Mouse (Mus musculus) inflammation-experienced regulatory T-cells, adult 6 months (primary cell): ENCODE data around the gene D5Ertd579e. TPM values are rescaled to one million over a fixed set of nuclear protein-coding genes. Genes with fewer than 3 reads are reported as not detected.

Experiments
- ATAC-seq: one replicate; pipeline ENCODE4 v1.8.0; 2017
- polyA plus RNA-seq, 3 experiments: library from polyadenylated mRNA; unstranded; fragments of 100-300 nt; shearing (Covaris generic); gene quantifications; one replicate each; pipeline ENCODE4 v1.2.1; 2017

D5Ertd579e gene
- polyA plus RNA-seq, 3 experiments from 2014 or later = 18.2 to 32.6 (median 28.6) TPM

GRCm38 (mm10) chr5:36720219-36720618, 24.4 kb upstream of the D5Ertd579e start:
- ATAC-seq = no peak

- ATAC-seq = no peak
Observed at GRCm38 (mm10) chr5:36719601-36720000, 23.8 kb upstream of the D5Ertd579e start.

- no peak for ATAC-seq
Observed at GRCm38 (mm10) chr5:36719135-36719534, 23.3 kb upstream of the D5Ertd579e start.

GRCm38 (mm10) chr5:36717889-36718288, 22.1 kb upstream of the D5Ertd579e start:
- ATAC-seq = no peak

GRCm38 (mm10) chr5:36716816-36717215, 21.0 kb upstream of the D5Ertd579e start:
- ATAC-seq = no peak

GRCm38 (mm10) chr5:36714832-36715231, 19.0 kb upstream of the D5Ertd579e start:
- no peak for ATAC-seq

GRCm38 (mm10) chr5:36713693-36714092, 17.9 kb upstream of the D5Ertd579e start:
- ATAC-seq = no peak

- ATAC-seq = peak; percentile 99
Observed at GRCm38 (mm10) chr5:36712553-36713534, 17.0 kb upstream of the D5Ertd579e start.

- ATAC-seq = no peak
Observed at GRCm38 (mm10) chr5:36711863-36712262, 16.0 kb upstream of the D5Ertd579e start.

GRCm38 (mm10) chr5:36705792-36706191, 10.0 kb upstream of the D5Ertd579e start:
- no peak for ATAC-seq

- no peak for ATAC-seq
Observed at GRCm38 (mm10) chr5:36705390-36705789, 9.6 kb upstream of the D5Ertd579e start.

GRCm38 (mm10) chr5:36704684-36705083, 8.9 kb upstream of the D5Ertd579e start:
- no peak for ATAC-seq

- no peak for ATAC-seq
Observed at GRCm38 (mm10) chr5:36700939-36701620, 5.3 kb upstream of the D5Ertd579e start.

GRCm38 (mm10) chr5:36698689-36699088, 2.9 kb upstream of the D5Ertd579e start:
- ATAC-seq = no peak

GRCm38 (mm10) chr5:36698067-36698670, 2.3 kb upstream of the D5Ertd579e start:
- no peak for ATAC-seq

GRCm38 (mm10) chr5:36696504-36697300, 878 bp upstream of the D5Ertd579e start:
- no peak for ATAC-seq

- no peak for ATAC-seq
Observed at GRCm38 (mm10) chr5:36695005-36695404, 819 bp downstream of the D5Ertd579e start.

- no peak for ATAC-seq
Observed at GRCm38 (mm10) chr5:36693651-36694050, 2.2 kb downstream of the D5Ertd579e start.

GRCm38 (mm10) chr5:36691423-36691822, 4.4 kb downstream of the D5Ertd579e start:
- no peak for ATAC-seq

- no peak for ATAC-seq
Observed at GRCm38 (mm10) chr5:36685170-36685569, 10.7 kb downstream of the D5Ertd579e start.

GRCm38 (mm10) chr5:36683586-36683985, 12.2 kb downstream of the D5Ertd579e start:
- no peak for ATAC-seq

- ATAC-seq = no peak
Observed at GRCm38 (mm10) chr5:36681219-36681618, 14.6 kb downstream of the D5Ertd579e start.
